Mouse (Mus musculus) left cerebral cortex, adult 11 months (tissue): ENCODE data around the gene Fndc9.
A peak's percentile ranks its signal among the peaks of the same experiment; 100 is the strongest.

Source experiments
- DNase-seq: peaks from one replicate; pipeline ENCODE4 v3.0.0; 2022; ENCODE audit warnings: low spot score

The Fndc9 gene

GRCm38 (mm10) chr11:46235334-46235733 is at the start of gene Fndc9:
Gene Fndc9, plus strand, starts transcription at chr11:46235531.
- peak; percentile 80 for DNase-seq

DNA sequence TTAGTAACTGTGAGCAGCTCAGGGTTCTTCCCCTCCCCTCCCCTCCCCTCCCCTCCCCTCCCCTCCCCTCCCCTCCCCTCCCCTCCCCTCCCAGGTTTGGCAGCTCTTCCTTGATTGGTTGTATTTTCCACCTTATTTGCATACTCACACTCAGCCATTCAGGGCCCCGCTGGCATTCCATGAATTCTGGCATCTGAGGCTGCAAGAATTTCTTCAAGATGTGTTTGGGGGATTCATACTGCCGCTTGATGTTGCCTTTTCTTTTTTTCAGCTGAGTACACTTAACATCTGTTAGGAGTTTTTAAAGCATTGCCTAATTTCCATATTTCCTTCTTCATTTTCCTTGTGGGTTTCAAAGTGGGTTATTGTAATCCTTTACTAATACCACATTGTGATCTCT is 47.0 kb upstream of the Fndc9 start:
- no peak for DNase-seq

DNA sequence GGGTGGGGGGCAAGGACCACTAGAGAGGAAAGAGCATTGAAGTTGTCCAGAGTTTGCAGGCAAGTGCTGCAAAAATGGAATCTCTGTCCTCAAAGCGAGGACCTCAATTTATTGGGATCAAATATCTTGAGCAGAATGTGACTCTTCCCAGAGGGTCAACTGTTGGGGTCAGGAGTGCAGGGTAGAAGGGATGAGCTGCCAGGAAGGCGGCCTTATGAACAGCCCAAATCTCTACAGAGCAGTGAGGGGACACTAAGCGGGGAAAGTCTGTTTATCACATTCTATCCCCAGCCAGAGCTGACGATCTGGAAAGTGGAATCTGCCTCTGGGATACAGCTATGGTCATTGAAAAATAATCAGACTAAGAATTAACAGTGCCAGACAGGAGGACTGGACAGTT is 41.2 kb upstream of the Fndc9 start:
- no peak for DNase-seq

DNA sequence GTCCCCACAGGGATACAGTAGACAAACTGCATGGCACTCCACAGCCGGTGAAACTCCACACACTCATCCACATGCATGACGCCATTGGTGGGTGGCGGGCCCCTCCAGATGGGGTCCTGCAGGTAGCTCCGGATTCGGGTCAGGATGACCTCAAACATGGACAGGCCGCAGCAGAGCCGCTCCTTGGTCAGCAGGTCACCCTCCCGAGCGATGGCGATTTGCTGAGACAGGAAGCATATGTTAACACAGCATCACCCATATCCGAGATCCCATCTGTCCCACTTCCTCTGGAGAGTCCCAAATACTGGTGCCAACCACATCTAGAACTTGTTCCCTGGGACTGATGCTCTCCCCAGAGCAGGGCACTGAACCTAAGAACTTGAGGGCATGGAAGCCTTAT is 34.7 kb upstream of the Fndc9 start:
- DNase-seq = no peak

DNA sequence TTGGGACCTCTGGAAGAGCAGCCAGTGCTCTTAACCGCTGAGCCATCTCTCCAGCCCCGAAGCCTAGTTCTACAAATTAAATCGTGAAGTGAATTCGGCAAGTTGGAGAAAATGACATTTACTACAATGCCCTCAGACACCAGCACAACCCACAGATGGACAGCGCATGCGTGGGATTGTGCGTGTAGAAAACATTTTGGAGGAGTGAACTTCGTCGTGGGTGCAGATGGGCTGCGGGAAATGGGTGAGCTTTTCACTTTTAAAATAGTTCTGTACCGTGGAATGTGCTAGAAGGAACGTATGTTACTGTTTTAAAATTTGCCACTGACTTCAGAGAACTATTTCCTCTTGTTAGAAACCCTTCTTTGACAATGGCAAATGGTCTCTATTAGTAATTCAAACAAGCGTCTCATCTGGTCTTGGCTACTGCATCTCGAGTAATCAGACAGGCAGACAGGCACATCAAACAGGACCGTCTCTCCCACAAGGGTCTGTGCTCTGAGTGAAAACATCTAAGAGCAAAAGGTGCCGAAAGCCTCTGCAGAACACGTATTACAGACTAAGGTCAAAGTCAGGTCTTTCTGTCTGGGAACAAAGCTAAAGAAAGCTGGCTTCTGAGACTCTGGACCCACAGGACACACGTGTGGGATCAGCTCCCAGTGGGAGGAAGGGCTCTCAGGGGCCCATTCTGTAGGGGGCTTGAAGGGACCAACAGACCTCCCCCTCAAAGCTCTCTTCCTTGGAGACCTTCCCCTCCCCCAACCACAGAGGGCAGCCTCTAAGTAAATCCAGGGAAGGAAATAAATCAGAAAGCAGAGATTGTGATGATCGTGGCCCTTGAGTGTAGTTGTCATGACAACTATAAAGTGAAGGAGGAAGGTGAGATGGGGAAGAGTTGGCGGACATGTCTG is 33.4 kb upstream of the Fndc9 start:
- peak; percentile 50 for DNase-seq

- no peak for DNase-seq
Observed at GRCm38 (mm10) chr11:46202547-46202887, 32.8 kb upstream of the Fndc9 start.

DNA sequence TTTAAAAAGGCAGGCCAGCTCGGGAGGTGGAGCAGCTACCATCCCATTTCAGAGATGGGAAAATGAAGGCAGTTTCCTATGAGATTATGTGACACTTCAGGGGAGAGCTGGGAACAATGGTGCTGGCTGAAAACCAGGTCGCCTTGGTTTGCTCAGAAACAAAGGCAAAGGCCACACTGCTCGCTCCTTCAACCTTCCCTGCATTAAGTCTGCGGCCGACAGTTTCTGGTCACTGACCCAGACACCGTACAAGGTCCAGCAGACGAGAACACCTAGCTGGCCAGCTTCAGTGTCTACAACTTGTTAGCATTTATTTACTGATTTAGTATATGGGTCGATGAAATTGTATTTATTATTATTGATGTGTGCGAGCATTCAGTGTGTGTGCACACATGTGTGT is 30.5 kb upstream of the Fndc9 start:
- no peak for DNase-seq

- no peak for DNase-seq
Observed at GRCm38 (mm10) chr11:46205639-46206409, 29.5 kb upstream of the Fndc9 start.

DNA sequence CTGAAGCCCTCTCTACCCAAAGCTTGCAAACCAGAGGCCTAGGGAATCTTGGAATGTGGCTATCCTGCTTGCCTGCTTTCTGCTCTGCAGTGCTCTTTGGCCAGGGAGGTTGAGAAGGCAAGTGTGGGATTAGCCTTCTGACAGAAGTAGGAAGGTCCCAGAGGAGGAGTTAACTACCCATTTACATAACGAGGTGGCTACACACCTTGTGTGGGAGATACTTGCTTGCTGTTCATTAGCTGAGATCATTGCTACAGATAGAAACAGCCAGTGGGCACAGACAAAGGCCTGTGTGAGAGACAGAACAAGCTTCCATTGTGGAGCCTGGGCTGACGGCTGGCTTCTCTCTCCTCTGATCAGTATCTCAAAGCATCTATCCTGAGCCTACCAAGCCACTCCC is 25.4 kb upstream of the Fndc9 start:
- peak; percentile 40 for DNase-seq

DNA sequence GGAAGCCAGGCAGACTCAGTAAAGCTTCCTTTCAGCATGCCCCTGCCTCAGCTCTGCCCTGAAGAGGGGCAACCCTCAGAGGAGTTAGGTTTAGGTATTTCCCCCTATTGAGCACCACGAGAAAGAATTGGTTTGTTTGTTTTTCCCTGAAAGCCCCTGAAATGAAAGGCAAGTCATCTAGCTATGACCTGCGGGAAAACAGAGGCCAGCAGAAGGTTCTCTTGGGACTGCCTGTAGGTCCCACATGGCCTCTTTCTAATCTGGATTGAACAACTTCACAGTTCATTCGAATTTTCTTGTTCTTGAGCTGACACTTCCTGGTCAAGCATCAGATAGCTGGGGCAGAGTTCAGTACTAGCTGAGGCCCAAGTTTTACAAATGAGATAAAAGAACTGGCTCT is 23.5 kb upstream of the Fndc9 start:
- no peak for DNase-seq

DNA sequence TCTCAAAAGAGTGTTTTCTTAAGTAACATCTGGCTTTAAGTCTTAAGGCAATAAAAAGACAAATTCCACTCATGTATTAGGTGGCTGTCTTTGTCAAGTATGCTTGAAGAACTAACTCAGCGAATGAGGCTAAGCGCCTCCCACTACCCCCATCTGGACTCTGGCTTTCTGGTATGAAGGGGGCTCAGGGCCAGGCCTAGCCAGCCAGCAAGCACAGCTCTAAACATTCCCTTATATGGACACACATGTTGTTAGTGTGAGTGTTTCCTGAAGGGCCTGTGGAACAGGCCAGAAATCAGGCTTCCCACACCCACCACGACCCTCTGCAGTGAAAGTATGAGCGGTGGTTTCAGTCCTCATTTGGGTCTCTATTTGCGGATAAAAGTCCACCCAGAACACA is 21.5 kb upstream of the Fndc9 start:
- DNase-seq = no peak

DNA sequence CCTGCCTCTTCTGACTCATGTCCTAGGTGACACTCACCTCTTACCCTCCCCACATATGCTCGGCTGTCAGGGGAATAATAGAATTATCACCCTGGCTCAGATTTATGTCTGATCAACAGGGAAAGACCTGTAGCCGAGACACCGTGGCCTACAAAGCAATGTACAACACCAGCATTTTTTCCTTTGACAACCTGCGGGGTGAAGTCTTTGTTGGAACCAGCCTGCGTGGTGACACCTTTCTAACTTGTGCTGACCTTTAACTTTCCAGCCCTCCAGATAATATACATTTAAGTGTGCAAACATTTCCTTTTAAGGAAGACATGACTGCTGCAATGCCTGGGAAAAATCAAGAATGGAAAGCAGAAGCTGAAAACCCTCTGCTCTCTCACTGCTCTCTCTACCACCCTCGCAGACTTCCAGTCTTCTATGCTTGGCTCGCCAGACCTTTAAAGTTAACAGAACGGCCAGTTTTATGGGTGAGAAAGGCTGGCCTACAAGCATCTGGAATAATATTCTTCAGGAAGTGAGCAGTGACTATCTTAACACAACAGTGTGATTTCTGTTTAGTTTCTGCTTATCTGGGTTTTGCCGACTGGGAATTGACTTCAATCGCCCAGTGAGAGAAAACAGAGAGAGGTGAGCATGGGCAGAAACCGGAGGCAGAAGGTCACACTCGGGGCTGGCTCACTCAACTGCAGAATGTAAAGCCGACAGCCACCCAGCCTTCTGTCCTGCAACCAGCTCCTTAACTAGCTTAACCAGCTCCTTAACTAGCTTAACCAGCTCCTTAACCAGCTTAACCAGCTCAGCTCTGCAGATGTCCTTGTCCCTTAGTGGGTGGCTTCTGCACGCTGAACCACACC is 20.7 kb upstream of the Fndc9 start:
- DNase-seq = no peak

- DNase-seq = peak; percentile 57
Observed at GRCm38 (mm10) chr11:46215354-46215753, 20.0 kb upstream of the Fndc9 start.

DNA sequence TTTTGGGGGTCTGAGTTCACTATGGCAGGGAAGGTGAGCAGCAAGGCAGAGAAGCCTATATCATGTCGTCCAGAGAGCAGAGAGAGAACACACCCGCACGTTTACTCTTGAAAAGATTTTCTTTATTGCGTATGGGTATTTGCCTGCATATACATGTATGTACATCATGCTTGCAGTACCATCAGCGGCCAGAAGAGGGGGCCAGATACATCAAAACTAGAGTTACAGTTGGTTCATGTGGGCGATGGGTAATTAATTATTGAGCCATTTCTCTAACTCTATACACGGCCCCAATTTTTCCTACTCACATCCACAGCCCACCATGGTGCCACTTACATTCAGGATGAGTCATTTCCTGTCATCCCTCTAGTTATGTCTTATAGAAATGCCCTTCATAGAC is 18.7 kb upstream of the Fndc9 start:
- DNase-seq = no peak

DNA sequence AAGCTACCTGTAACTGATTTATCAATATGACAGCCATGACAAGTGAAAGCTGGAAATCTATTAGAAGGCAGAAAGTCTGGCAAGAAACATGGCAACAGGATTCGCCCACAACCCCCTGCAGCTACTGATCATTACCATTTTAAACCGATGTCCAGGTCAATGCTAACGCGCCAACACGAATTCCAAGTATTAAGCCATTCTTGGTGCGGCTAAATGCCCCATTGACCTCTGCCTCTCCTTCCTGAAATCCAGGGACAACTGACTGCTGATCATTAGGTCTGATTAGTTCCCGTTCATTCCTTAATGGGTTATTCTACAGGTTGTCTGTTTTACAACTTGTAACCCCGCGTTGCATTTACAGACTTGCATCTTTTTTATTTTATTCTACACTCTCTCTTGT is 17.6 kb upstream of the Fndc9 start:
- no peak for DNase-seq

GRCm38 (mm10) chr11:46218584-46218983 is 16.7 kb upstream of the Fndc9 start:
- no peak for DNase-seq

GRCm38 (mm10) chr11:46219380-46219779 is 16.0 kb upstream of the Fndc9 start:
- no peak for DNase-seq

GRCm38 (mm10) chr11:46220211-46220610 is 15.1 kb upstream of the Fndc9 start:
- no peak for DNase-seq

- no peak for DNase-seq
Observed at GRCm38 (mm10) chr11:46223575-46223974, 11.8 kb upstream of the Fndc9 start.

GRCm38 (mm10) chr11:46225345-46225744 is 10.0 kb upstream of the Fndc9 start:
- no peak for DNase-seq

- DNase-seq = no peak
Observed at GRCm38 (mm10) chr11:46230184-46230583, 5.1 kb upstream of the Fndc9 start.

GRCm38 (mm10) chr11:46232803-46233202 is 2.5 kb upstream of the Fndc9 start:
- DNase-seq = no peak
